Mouse (Mus musculus) cerebral cortex, adult 2 months (tissue): ENCODE results near the gene Doc2b.

ENCODE experiments used
- WGBS: fragments of 180-500 bp; shearing (Covaris S2); methylation state at CpG from one replicate; pipeline ENCODE4 v1.1.7; 2018; 5-methylcytosine and 5-hydroxymethylcytosine counted together

The Doc2b gene

DNA sequence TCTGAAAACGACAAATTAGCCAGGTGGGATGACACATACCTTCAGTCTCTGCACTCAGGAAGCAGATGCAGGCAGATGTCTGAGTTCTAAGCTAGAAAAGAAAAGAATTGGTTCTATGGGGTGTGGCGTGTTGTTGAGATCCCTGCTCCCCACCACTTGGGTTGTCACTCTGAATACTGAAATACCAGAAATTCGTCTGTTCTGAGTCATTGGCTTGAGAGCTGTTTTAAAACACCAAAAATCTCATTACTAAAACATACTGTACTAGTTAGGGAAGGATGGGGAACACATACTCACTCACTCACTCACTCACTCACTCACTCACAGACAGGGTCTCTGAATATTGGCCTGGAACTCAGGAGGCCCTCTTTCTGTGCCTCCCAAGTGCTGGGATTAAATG is 58.9 kb downstream of the Doc2b start:
- WGBS: 14% methylated on average over 3 of the region's 3 CpGs

DNA sequence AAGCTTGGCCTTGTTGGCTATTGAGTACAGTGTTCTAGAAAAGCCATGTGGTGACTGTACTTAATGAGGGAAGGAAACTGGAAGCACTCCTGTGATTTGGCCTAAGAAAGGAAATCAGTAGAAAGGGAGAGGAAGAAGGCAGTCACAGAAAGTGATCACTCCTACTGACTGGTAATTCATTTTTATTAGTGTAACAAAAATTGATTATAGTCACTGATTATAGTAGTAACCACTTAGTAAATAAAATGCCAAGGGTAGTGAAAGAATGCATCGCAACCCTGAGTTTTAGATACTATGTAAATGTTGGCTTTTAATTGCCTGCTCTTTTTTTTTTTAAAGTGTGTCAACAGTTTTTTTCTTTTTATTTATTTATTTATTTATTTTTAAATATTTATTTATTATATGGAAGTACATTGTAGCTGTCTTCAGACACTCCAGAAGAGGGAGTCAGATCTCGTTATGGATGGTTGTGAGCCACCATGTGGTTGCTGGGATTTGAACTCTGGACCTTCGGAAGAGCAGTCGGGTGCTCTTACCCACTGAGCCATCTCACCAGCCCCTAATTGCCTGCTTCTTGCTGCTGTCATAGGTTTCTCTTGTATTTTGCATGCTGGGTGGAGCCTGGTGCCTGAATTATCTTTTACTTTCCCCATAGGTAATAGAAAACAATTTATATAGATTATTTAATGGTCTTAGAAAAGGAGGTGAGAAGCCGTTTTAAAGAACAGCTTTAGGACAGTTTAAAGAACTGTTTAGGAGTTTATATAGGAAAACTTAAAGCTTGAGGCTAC is 60.2 kb downstream of the Doc2b start:
- WGBS: 47% methylated on average over 5 of the region's 5 CpGs

DNA sequence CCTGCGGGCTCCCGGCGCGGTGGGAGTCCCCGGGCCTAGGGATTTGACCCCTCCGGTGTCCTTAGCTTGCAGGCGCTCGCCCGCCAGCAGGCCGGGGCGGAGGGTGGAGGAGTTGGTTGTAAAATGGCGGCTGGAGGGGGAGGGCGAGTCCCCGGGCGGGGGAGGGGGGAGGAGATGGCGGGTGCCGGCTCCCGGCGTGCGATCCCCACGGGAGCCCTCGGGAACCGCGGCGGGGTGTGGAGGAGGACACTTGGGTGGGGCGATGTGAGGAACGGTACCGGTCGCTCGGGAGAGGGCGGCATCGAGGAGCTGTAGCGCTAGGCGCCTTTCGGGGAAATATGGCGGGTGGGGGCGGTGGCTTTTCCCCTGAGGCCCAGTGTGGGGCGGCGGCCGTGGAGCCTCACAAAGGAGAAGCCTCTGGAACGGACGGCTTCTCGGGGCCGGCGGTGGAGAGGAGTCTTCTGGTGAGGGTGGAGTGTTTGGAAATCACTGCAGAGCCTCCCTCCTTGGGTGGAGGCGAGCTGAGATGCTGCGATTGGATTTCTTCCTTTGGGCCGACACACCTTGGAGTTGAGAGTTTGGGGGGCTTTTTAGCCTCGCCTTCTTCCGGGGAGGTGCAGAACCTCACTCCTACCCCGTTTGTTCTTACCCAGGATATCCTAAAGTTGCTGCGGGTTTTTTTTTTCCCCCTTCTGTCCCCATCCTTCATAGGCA is 62.5 kb downstream of the Doc2b start:
- WGBS: under 1% methylated on average over 50 of the region's 52 CpGs

DNA sequence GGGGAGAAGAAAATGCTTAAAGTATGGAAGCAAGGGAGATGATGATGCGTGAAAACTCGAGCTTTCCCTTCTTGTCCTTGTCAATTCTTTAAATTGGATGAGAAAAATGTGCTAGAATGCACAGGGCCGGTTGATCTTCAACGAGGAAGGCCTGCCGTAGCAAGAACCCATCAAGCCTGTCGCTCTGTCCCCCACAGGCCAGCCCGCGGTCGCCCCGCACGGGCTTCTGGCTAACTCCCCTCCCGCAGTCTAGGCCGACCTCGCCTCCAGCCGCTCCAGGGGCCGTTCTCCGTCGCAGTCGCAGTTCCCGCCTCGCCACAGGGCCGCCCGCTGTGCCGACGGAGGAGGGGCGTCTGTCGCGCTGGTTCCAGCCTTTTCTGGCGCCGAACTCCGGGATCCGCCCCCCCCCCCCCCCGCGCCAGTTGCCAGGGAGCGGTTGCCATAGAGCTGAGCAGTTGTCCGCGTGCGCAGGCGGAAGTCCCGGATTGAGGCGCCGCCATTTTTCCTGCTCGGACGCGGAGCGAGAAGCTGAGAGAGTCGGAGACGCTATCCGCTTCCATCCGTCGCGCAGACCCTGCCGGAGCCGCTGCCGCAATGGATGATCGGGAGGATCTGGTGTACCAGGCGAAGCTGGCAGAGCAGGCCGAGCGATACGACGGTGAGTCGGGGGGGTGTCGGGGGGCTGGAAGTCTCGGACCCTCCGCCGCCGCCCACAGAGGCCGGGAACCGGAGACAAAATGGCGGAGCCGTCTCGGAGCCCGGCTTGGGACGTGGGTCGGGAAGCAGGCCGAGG is 63.2 kb downstream of the Doc2b start, which contains the start of gene Ywhae:
TSS of gene Ywhae (plus strand) at position 436 of the 793 bp plus-strand sequence.
- WGBS: under 1% methylated on average over 72 of the region's 76 CpGs

GRCm38 (mm10) chr11:75727659-75728058 is 68.2 kb downstream of the Doc2b start:
- WGBS: 88% methylated on average over 6 of the region's 6 CpGs

DNA sequence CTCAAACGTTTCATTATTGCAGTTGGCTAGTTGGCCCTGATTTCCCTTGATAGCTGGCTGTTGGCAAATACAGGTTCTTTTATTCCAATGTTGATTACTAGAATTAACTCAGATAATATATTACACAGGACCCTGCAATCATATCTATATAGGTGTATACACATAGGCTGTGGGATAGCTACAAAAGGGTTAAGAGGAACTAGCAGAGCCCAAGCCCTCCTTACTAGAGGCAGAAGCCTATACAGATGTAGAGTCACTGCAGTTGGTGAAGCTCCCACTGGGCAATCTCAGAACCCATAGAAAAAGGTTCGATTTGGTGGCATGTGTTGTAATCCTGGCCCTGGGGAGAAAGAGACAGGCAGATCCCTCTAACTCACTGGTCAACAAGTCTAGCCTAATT is 68.7 kb downstream of the Doc2b start:
- WGBS: 75% methylated on average over 2 of the region's 2 CpGs

- WGBS: 41% methylated on average over 4 of the region's 4 CpGs
Measured at GRCm38 (mm10) chr11:75722339-75722738, 73.5 kb downstream of the Doc2b start.
